Mouse (Mus musculus) spleen, adult 2 months (tissue): ENCODE data around the gene Kctd21.

Source experiments
- CTCF ChIP-seq: fragments of 200-500 bp; IDR thresholded peaks from 2 replicates; pipeline ENCODE4 v1.5.1; 2011; ENCODE audit warnings: mild to moderate bottlenecking, inconsistent platforms; ENCODE audit not compliant: insufficient read depth, insufficient read length, insufficient replicate concordance; ENCODE audit errors: extremely low read depth
- POLR2A ChIP-seq: fragments of 200-500 bp; IDR thresholded peaks from 2 replicates; pipeline ENCODE4 v1.6.1; 2011; ENCODE audit warnings: low read depth, low read length, inconsistent platforms

DNA sequence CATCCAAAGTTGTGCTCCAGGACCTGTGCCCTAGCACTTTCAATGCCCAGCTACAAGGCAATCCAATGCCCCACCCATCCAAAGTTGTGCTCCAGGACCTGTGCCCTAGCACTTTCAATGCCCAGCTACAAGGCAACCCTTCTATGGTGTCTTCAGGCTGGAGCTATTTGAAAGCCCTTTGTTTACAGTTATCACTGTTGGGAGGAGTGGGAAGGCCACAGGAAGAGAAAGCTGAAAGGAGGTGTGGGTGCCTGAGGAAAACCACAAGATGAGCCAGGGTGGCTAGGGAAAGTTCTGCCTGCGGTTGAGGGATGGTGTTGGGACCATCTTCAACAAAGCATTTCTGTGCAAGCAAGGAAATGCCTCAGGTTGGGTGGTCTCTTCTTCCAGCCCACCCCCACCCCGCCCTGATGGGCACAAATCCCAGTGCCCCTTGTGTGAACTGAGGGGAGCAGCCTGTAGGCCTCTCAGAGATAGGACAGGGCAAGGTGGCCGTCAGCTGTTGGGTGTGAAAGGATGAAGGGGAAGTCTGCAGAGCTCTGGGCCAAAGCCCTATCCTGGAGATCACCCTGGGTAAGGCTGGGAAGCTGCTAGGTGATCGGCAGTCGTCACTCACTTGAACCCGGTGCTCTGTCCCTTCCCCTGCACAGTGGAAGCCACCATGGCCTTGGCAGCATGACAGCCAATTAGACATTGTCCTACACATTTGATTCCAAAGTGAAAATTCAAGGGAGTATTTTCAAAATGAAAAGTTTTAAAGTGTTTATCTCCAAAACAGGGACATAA lies 1.2 kb downstream of the Kctd21 start:
- TF ChIP-seq CTCF = no peak
- no peak for TF ChIP-seq POLR2A
